ENCODE assay signal across 28 mouse cellular contexts in genomic region chr7:19702859-19703555, GRCm38 (mm10). TPM values are rescaled to one million over a fixed set of nuclear protein-coding genes. Genes with fewer than 3 reads are reported as not detected.
A peak's percentile ranks its signal among the peaks of the same experiment; 100 is the strongest.
DNase-seq lines count a peak whose midpoint lies in the region; ATAC-seq and TF ChIP-seq lines count a peak whose summit lies in the region.
"Had no signal": no experiment of that assay in that cellular context is flagged by ENCODE, and none has a peak within 500 bp of the region (broad histone marks: within the 10 kb centered on the region; RNA-seq: fewer than 3 reads in every experiment).

No protein-coding gene starts in this region.

- peaks cover 1% of the 10 kb centered on the region; the same call in 1 of the 2 replicates for H3K79me2 ChIP-seq in liver, adult 2 months (ENCODE audit: control insufficient read depth, insufficient read depth, low read length)

- H3K36me3 ChIP-seq in heart, embryonic 12.5 days: peaks cover 59% of the 10 kb centered on the region
- H3K36me3 ChIP-seq in liver, adult 2 months (ENCODE audit: control insufficient read depth, insufficient read depth, low read length): peaks cover 3% of the 10 kb centered on the region; the same call in 1 of the 2 replicates
- H3K36me3 ChIP-seq in liver, embryonic 12.5 days: peaks cover 68% of the 10 kb centered on the region

- no peak overlapping the region for H3K27ac ChIP-seq in heart, embryonic 12.5 days (ENCODE audit: poor library complexity, severe bottlenecking)
- H3K27ac ChIP-seq in liver, adult 2 months (replicated peaks; ENCODE audit: insufficient read depth, low read depth, low read length): peak overlapping the region; percentile 86
- no peak overlapping the region for H3K27ac ChIP-seq in liver, embryonic 12.5 days
- H3K27ac ChIP-seq in brown adipose tissue, adult 24 weeks (replicated peaks; ENCODE audit: low read depth, low read length): peak overlapping the region; percentile 77
- H3K27ac ChIP-seq: embryonic facial prominence, embryonic 15.5 days; forebrain, embryonic 10.5 days; hindbrain, embryonic 14.5 days; intestine, embryonic 15.5 days had no signal

- H3K9me3 ChIP-seq in heart, embryonic 12.5 days (replicated peaks): no peaks in the 10 kb centered on the region
- no peaks in the 10 kb centered on the region for H3K9me3 ChIP-seq in liver, embryonic 12.5 days (replicated peaks)
- H3K9me3 ChIP-seq: embryonic facial prominence, embryonic 15.5 days; forebrain, embryonic 10.5 days; G1E; intestine, embryonic 15.5 days had no signal

- TF ChIP-seq CTCF in liver, adult 2 months (IDR thresholded peaks at IDR 0.05; ENCODE audit: low read depth, low read length): no peak

- H3K27me3 ChIP-seq in heart, embryonic 12.5 days (replicated peaks): no peaks in the 10 kb centered on the region
- H3K27me3 ChIP-seq in liver, adult 2 months (ENCODE audit: control insufficient read depth, insufficient read depth, low read length): no peaks in the 10 kb centered on the region
- H3K27me3 ChIP-seq in liver, embryonic 12.5 days (replicated peaks): 0 out of 2 replicates have a peak, but pooled peaks cover 2% of the 10 kb centered on the region
- H3K27me3 ChIP-seq: CH12.LX; embryonic facial prominence, embryonic 15.5 days; intestine, embryonic 15.5 days had no signal

- peaks cover 31% of the 10 kb centered on the region for H3K4me1 ChIP-seq in heart, embryonic 12.5 days (replicated peaks)
- H3K4me1 ChIP-seq in liver, adult 2 months (ENCODE audit: control insufficient read depth, insufficient read depth, low read length): peaks cover 30% of the 10 kb centered on the region
- H3K4me1 ChIP-seq in liver, embryonic 12.5 days: peaks cover 52% of the 10 kb centered on the region
- peaks cover 25% of the 10 kb centered on the region for H3K4me1 ChIP-seq in brown adipose tissue, adult 24 weeks (ENCODE audit: control insufficient read depth, insufficient read depth, insufficient read length, low read length)

- 85% methylated on average over 16 of the region's 16 CpGs for WGBS in heart, embryonic 12.5 days
- WGBS in liver, adult 2 months: 91% methylated on average over 16 of the region's 16 CpGs
- 79% methylated on average over 16 of the region's 16 CpGs for WGBS in liver, embryonic 12.5 days (ENCODE audit: insufficient replicate concordance)

- no peak for TF ChIP-seq POLR2A in liver, adult 2 months (IDR thresholded peaks at IDR 0.05; ENCODE audit: extremely low read depth, insufficient read depth, low read length)

- no peak for DNase-seq in heart, adult 8-10 months (ENCODE audit: low spot score)
- DNase-seq in liver, adult 2 months (ENCODE audit: extremely low read depth, low read depth, low spot score): no peak
- DNase-seq in left cerebral cortex, adult 9 months (ENCODE audit: low spot score in 2 of 2): no peak
- DNase-seq: adrenal gland, adult 8-10 months; adrenal gland, postnatal 36 days; cerebellum, adult 11 months; cerebellum, adult 8-10 months; cerebellum, postnatal 14 days; embryo, embryonic 11 days; gastrocnemius, postnatal 10 days; heart, postnatal 4 days had no signal

- peak overlapping the region; percentile 28 for H3K9ac ChIP-seq in heart, embryonic 12.5 days
- peak overlapping the region; percentile 42 for H3K9ac ChIP-seq in liver, adult 2 months (ENCODE audit: low read depth, low read length)
- no peak overlapping the region for H3K9ac ChIP-seq in liver, embryonic 12.5 days
- H3K9ac ChIP-seq: embryonic facial prominence, embryonic 15.5 days; hindbrain, embryonic 14.5 days; intestine, embryonic 15.5 days had no signal

- ATAC-seq in heart, embryonic 12.5 days (ENCODE audit: insufficient number of reproducible peaks, low FRiP score): no peak
- ATAC-seq in liver, embryonic 12.5 days: no peak
- ATAC-seq: forebrain, embryonic 14.5 days; intestine, embryonic 15.5 days had no signal

- H3K4me2 ChIP-seq in heart, embryonic 12.5 days: no peak overlapping the region
- no peak overlapping the region for H3K4me2 ChIP-seq in liver, embryonic 12.5 days
- H3K4me2 ChIP-seq: embryonic facial prominence, embryonic 15.5 days; heart, embryonic 11.5 days; hindbrain, embryonic 14.5 days; intestine, embryonic 15.5 days had no signal

- H3K4me3 ChIP-seq in heart, embryonic 12.5 days: no peak overlapping the region
- H3K4me3 ChIP-seq in liver, adult 2 months (ENCODE audit: insufficient read depth, low read depth, low read length): no peak overlapping the region
- no peak overlapping the region for H3K4me3 ChIP-seq in liver, embryonic 12.5 days
- H3K4me3 ChIP-seq in brown adipose tissue, adult 24 weeks (ENCODE audit: insufficient read depth, low read depth, low read length): no peak overlapping the region
- H3K4me3 ChIP-seq: embryonic facial prominence, embryonic 15.5 days; erythroblast, embryonic 14.5 days; forebrain, embryonic 10.5 days; intestine, embryonic 15.5 days had no signal

RNA-seq across cellular contexts. Expression of gene Apoe, which starts 4.0 kb away (rescaled TPM):
- 399 and 400 TPM in 2 replicates for polyA plus RNA-seq in heart, embryonic 12.5 days (2016; fragmentation: Nextera tagmentation; extraction: Ambion mirVana)
- 100 to 1,000 TPM; 172 to 309 (median 253) TPM for total RNA-seq in heart, adult 8-10 months (2022)
- 23,407 and 25,019 TPM in 2 replicates for total RNA-seq in liver, adult 2 months (2014; rRNA removed)
- polyA plus RNA-seq in liver, adult 2 months (2012; rRNA removed): 39,394 and 43,401 TPM in 2 replicates
- polyA plus RNA-seq in liver, embryonic 12.5 days (2016; fragmentation: Nextera tagmentation; extraction: Ambion mirVana): 1,254 and 1,289 TPM in 2 replicates
- polyA plus RNA-seq in brown adipose tissue, adult 24 weeks (2012; ENCODE audit: insufficient read depth, insufficient read length, missing spikeins): 777 and 1,675 TPM in 2 replicates

RNA-seq across cellular contexts. Expression of gene Apoc1, which starts 10.5 kb away (rescaled TPM):
- 6.7 and 8.9 TPM in 2 replicates for polyA plus RNA-seq in heart, embryonic 12.5 days (2016; fragmentation: Nextera tagmentation; extraction: Ambion mirVana)
- total RNA-seq in heart, adult 8-10 months (2022): 1 to 10 TPM in 1 of 4 experiments, under 1 TPM in 1, not detected in 2; 0.98 to 1.1 TPM
- total RNA-seq in liver, adult 2 months (2014; rRNA removed): 7,017 and 7,765 TPM in 2 replicates
- polyA plus RNA-seq in liver, adult 2 months (2012; rRNA removed): 5,801 and 8,240 TPM in 2 replicates
- polyA plus RNA-seq in liver, embryonic 12.5 days (2016; fragmentation: Nextera tagmentation; extraction: Ambion mirVana): 190 and 197 TPM in 2 replicates
- 1,406 and 1,867 TPM in 2 replicates for polyA plus RNA-seq in brown adipose tissue, adult 24 weeks (2012; ENCODE audit: insufficient read depth, insufficient read length, missing spikeins)
- total RNA-seq: CH12.LX had no signal

RNA-seq across cellular contexts. Expression of gene Tomm40, which starts 12.2 kb away (rescaled TPM):
- 160 and 166 TPM in 2 replicates for polyA plus RNA-seq in heart, embryonic 12.5 days (2016; fragmentation: Nextera tagmentation; extraction: Ambion mirVana)
- 100 to 1,000 TPM in 1 of 4 experiments, 10 to 100 TPM in 3; 94.0 to 101 (median 99.2) TPM for total RNA-seq in heart, adult 8-10 months (2022)
- 22.3 and 26.9 TPM in 2 replicates for total RNA-seq in liver, adult 2 months (2014; rRNA removed)
- polyA plus RNA-seq in liver, adult 2 months (2012; rRNA removed): 48.7 and 56.2 TPM in 2 replicates
- 188 and 207 TPM in 2 replicates for polyA plus RNA-seq in liver, embryonic 12.5 days (2016; fragmentation: Nextera tagmentation; extraction: Ambion mirVana)
- polyA plus RNA-seq in brown adipose tissue, adult 24 weeks (2012; ENCODE audit: insufficient read depth, insufficient read length, missing spikeins): 64.2 and 86.3 TPM in 2 replicates

RNA-seq across cellular contexts. Expression of gene Apoc4, which starts 21.7 kb away (rescaled TPM):
- 0.41 TPM in 1 of 2 replicates, not detected in the other for polyA plus RNA-seq in heart, embryonic 12.5 days (2016; fragmentation: Nextera tagmentation; extraction: Ambion mirVana)
- total RNA-seq in heart, adult 8-10 months (2022): not detected
- 2,758 and 2,845 TPM in 2 replicates for total RNA-seq in liver, adult 2 months (2014; rRNA removed)
- polyA plus RNA-seq in liver, adult 2 months (2012; rRNA removed): 3,664 and 4,159 TPM in 2 replicates
- polyA plus RNA-seq in liver, embryonic 12.5 days (2016; fragmentation: Nextera tagmentation; extraction: Ambion mirVana): 15.4 and 18.1 TPM in 2 replicates
- not detected in 2 replicates for polyA plus RNA-seq in brown adipose tissue, adult 24 weeks (2012; ENCODE audit: insufficient read depth, insufficient read length, missing spikeins)
- total RNA-seq: CH12.LX; common myeloid progenitor, adult 5-6 weeks; heart, postnatal 4 days had no signal
- polyA plus RNA-seq: embryonic facial prominence, embryonic 11.5 days; forebrain, embryonic 10.5 days; forebrain, embryonic 14.5 days; frontal cortex, adult 2 months; hindbrain, embryonic 14.5 days had no signal

RNA-seq across cellular contexts. Expression of gene Gm44805, which starts 21.8 kb away (rescaled TPM):
- polyA plus RNA-seq in heart, embryonic 12.5 days (2016; fragmentation: Nextera tagmentation; extraction: Ambion mirVana): not detected in 2 replicates
- not detected for total RNA-seq in heart, adult 8-10 months (2022)
- total RNA-seq in liver, adult 2 months (2014; rRNA removed): 38.2 and 45.8 TPM in 2 replicates
- 86.3 and 159 TPM in 2 replicates for polyA plus RNA-seq in liver, adult 2 months (2012; rRNA removed)
- polyA plus RNA-seq in liver, embryonic 12.5 days (2016; fragmentation: Nextera tagmentation; extraction: Ambion mirVana): 2.7 and 4.9 TPM in 2 replicates
- polyA plus RNA-seq in brown adipose tissue, adult 24 weeks (2012; ENCODE audit: insufficient read depth, insufficient read length, missing spikeins): not detected in 2 replicates
- total RNA-seq: CH12.LX; common myeloid progenitor, adult 5-6 weeks; G1E; gastrocnemius, postnatal 10 days; gastrocnemius, postnatal 4 days; heart, postnatal 4 days had no signal
- polyA plus RNA-seq: embryonic facial prominence, embryonic 11.5 days; embryonic facial prominence, embryonic 15.5 days; erythroblast, embryonic 14.5 days; forebrain, embryonic 10.5 days; forebrain, embryonic 14.5 days; frontal cortex, adult 2 months; G1E; heart, embryonic 11.5 days; heart, postnatal 0 days; hindbrain, embryonic 14.5 days had no signal

Comparison
In these comparisons a context has a peak if more than half of its experiments do, and no peak if none do; other contexts are left out.
1. H3K27ac ChIP-seq: peak in liver, adult 2 months (single experiment) and brown adipose tissue, adult 24 weeks (single experiment); none in heart, embryonic 12.5 days (single experiment) and liver, embryonic 12.5 days (single experiment).
2. RNA of gene Apoe, which starts 4.0 kb away (polyA plus RNA-seq): 39,394 to 43,401 TPM in liver, adult 2 months; 1,254 to 1,289 TPM in liver, embryonic 12.5 days, 777 to 1,675 TPM in brown adipose tissue, adult 24 weeks and 399 to 400 TPM in heart, embryonic 12.5 days; every median in the first group is over 10 times any median in the second.
3. RNA of gene Apoc1, which starts 10.5 kb away (polyA plus RNA-seq): 5,801 to 8,240 TPM in liver, adult 2 months, 1,406 to 1,867 TPM in brown adipose tissue, adult 24 weeks and 190 to 197 TPM in liver, embryonic 12.5 days; 6.7 to 8.9 TPM in heart, embryonic 12.5 days; every median in the first group is over 10 times any median in the second.